Mouse (Mus musculus) ES-E14 (cell line): ENCODE data around the gene Ushbp1.

Experiments
- MAFK ChIP-seq: IDR thresholded peaks from 2 replicates; pipeline ENCODE4 v1.6.1; 2014; ENCODE audit warnings: mild to moderate bottlenecking, low read depth, low read length, inconsistent platforms; ENCODE audit not compliant: insufficient read depth
- ZNF384 ChIP-seq: IDR thresholded peaks from 2 replicates; pipeline ENCODE4 v1.6.1; 2012; ENCODE audit warnings: low read depth, low read length, inconsistent platforms

DNA sequence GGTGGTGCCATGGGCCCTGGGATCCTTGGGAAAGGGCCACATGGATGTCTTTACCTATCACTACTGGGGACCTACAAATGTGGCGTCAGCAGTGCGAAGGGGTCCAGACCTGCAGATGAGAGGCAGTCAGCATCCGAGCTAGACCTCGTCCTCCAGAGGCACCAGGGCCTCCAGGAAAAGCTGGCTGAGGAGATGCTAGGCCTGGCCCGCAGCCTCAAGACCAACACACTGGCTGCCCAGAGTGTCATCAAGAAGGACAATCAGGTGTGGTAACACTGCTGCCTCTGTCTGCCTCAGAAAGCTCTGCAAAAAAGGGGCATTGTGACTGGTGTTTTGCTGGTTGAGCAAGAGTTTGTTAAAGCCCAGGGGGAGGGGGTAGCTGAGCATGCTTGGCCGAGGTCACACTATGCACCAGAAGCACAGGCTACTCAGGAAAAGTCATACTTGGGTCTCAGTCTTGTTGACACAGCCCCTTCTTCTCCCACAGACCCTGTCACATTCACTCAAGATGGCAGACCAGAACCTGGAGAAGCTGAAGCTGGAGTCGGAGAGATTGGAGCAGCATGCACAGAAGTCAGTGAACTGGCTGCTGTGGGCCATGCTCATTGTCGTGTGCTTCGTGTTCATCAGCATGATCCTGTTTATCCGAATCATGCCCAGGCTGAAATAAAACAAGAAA, 26.4 kb downstream of the Ushbp1 start:
- no peak for TF ChIP-seq MAFK
- TF ChIP-seq ZNF384 = no peak
